In genomic region chr2:75625086-75625485, GRCm38 (mm10) we compare ENCODE assay signal across 18 mouse cellular contexts.
"Had no signal": no experiment of that assay in that cellular context is flagged by ENCODE, and none has a peak within 500 bp of the region (broad histone marks: within the 10 kb centered on the region; RNA-seq: fewer than 3 reads in every experiment).

No protein-coding gene starts in this region.

- H3K9ac ChIP-seq: lung, embryonic 14.5 days; midbrain, embryonic 12.5 days; neural tube, embryonic 13.5 days; neural tube, embryonic 15.5 days had no signal

- H3K4me3 ChIP-seq: midbrain, embryonic 10.5 days; midbrain, embryonic 12.5 days; myocyte; neural tube, embryonic 13.5 days; neural tube, embryonic 15.5 days had no signal

- H3K36me3 ChIP-seq: midbrain, embryonic 10.5 days; midbrain, embryonic 12.5 days; neural tube, embryonic 13.5 days; neural tube, embryonic 15.5 days had no signal

- H3K4me1 ChIP-seq: midbrain, embryonic 10.5 days; midbrain, embryonic 12.5 days; neural tube, embryonic 15.5 days had no signal

- DNase-seq: lung, embryonic 14.5 days; lung, postnatal 10 days; lung, postnatal 4 days; midbrain, embryonic 14.5 days; retina, postnatal 1 day; right cerebral cortex, adult 18-20 months; right cerebral cortex, postnatal 25 days; right cerebral cortex, postnatal 4 days; spleen, adult 18-20 months; thymus, adult 18-20 months; thymus, postnatal 14 days; thymus, postnatal 36 days had no signal

- ATAC-seq: midbrain, embryonic 16.5 days had no signal

- H3K4me2 ChIP-seq: lung, embryonic 14.5 days; midbrain, embryonic 12.5 days; neural tube, embryonic 13.5 days; neural tube, embryonic 15.5 days had no signal

- H3K27ac ChIP-seq: midbrain, embryonic 10.5 days; midbrain, embryonic 12.5 days; neural tube, embryonic 13.5 days; neural tube, embryonic 15.5 days had no signal

- H3K9me3 ChIP-seq: midbrain, embryonic 10.5 days; midbrain, embryonic 12.5 days; neural tube, embryonic 13.5 days; neural tube, embryonic 15.5 days had no signal

- H3K27me3 ChIP-seq: midbrain, embryonic 12.5 days; neural tube, embryonic 13.5 days; neural tube, embryonic 15.5 days had no signal
